Mouse (Mus musculus) pancreas, adult 10 weeks (tissue): ENCODE data around the gene Gm21973. TPM values are rescaled to one million over a fixed set of nuclear protein-coding genes. Genes with fewer than 3 reads are reported as not detected.

ENCODE experiments used
- polyA plus RNA-seq: library from polyadenylated mRNA; stranded (reverse); fragments of 350-450 nt; fragmentation: Illumina TruSeq; extraction: RNeasy Lipid Tissue Mini Kit (QIAGEN cat#74804); gene quantifications from one replicate; pipeline ENCODE4 v1.2.3, GENCODE M21; 2015; ENCODE audit warnings: low read depth, low replicate concordance; ENCODE audit not compliant: insufficient read depth

Gm21973 gene
- polyA plus RNA-seq, result not detected

DNA sequence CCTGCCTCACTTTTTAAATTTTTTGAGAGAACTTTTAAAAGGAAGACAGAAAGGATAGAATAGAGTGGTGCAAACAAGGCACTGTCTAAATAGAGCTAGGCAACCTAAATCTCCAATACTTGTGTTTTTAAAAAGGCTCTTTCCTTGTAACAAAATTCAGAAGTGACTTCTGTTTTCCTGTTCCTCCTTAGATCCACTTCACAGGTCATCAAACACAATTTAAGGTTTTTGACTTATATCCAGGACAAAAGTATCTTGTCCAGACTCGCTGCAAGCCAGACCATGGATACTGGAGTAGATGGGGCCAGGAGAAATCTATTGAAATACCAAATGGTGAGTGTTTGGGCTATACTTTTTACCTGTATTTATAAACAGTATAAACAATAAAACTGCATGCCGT lies at the start of gene Gm21973:
Gm21973 (plus strand) TSS at position 301 of the 400 bp plus-strand sequence.

DNA sequence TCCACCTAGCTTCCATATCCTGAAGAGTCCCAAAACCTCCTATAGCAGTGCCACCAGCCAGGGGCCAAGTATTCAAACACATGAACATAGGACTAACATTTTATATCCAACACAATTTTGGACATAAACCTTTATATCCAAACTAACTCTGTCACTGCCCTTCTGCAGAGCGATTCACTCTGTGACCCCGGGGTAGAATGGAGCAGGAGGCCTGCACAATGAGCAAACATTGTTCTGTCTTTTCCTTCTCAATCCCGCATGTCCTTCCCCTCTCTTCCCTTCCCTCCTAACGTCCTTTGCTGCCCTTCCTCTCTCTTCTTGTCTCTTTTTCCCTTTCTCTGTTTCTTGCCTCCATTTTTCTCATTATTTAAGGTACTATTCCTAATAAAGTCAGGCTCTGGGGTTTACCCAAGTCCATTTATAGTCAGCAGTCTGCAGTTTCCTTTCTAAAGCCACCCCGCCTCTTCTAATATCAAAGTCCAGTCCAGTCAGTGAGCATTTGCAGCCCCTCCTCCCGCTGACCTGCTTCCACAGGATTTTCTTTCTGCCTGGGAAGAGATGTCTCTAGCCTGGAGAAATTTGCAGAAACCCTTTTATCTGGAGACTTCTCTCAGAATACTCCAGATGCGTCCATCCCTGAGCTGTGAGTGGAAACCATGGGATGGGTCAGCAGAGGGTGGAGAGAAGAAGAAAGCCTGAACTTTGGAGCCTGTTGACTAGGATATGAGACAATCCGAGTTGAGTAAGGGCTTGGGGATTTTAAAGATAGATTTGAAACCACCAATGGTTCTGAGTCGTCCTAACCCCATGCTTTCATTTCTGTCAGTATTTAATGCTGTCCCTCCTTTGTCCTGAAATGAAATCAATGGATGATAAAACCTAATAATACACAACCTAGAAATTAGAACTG lies 33.1 kb downstream of the Gm21973 start, which contains the start of gene Agxt2:
Agxt2 (plus strand) TSS at position 494 of the 910 bp plus-strand sequence.

Other genes with a start within 250 kb of the Gm21973 start
- gene Prlr, start 148.1 kb upstream of the Gm21973 start, polyA plus RNA-seq, result 4.5 TPM
- not detected for gene Agxt2, start 33.2 kb downstream of the Gm21973 start, polyA plus RNA-seq
- gene Dnajc21, start 145.1 kb downstream of the Gm21973 start, polyA plus RNA-seq, result 10.7 TPM
- 5.7 TPM for gene Brix1, start 160.6 kb downstream of the Gm21973 start, polyA plus RNA-seq
- gene Rad1, start 160.6 kb downstream of the Gm21973 start, polyA plus RNA-seq, result 3.3 TPM
- not detected for gene Ttc23l, start 233.3 kb downstream of the Gm21973 start, polyA plus RNA-seq